9 mouse cellular contexts compared by ENCODE assay signal in genomic region chr15:84157530-84157929, GRCm38 (mm10). TPM values are rescaled to one million over a fixed set of nuclear protein-coding genes. Genes with fewer than 3 reads are reported as not detected.
DNase-seq lines count a peak whose midpoint lies in the region.
"Not testable (repeated sequence)": the region's sequence is repeated elsewhere in the genome, so short reads cannot be mapped to it uniquely, and the experiment has no call there.
"Had no signal": no experiment of that assay in that cellular context is flagged by ENCODE, and none has a peak within 500 bp of the region (broad histone marks: within the 10 kb centered on the region; RNA-seq: fewer than 3 reads in every experiment).

No protein-coding gene starts in this region.

- not testable (repeated sequence) for H3K4me1 ChIP-seq in heart, embryonic 10.5 days

- not testable (repeated sequence) for H3K27ac ChIP-seq in heart, embryonic 10.5 days

- not testable (repeated sequence) for H3K9me3 ChIP-seq in heart, embryonic 10.5 days

- not testable (repeated sequence) for H3K4me3 ChIP-seq in heart, embryonic 10.5 days

- not testable (repeated sequence) for H3K36me3 ChIP-seq in heart, embryonic 10.5 days

- DNase-seq in R1 (ENCODE audit: low read depth, low spot score), result peak; percentile 50
- DNase-seq in heart, embryonic 10.5 days (ENCODE audit: low spot score), result peak; percentile 58

- H3K27me3 ChIP-seq in heart, embryonic 10.5 days (ENCODE audit: insufficient read depth, poor library complexity, severe bottlenecking), result not testable (repeated sequence)

- 78% methylated on average over 6 of the region's 6 CpGs for WGBS in heart, embryonic 10.5 days

RNA-seq across cellular contexts. Expression of gene Pnpla3, which starts 10.1 kb away (rescaled TPM):
- polyA plus RNA-seq in heart, embryonic 10.5 days (2016; fragmentation: Nextera tagmentation; extraction: Ambion mirVana), result 0.51 and 0.68 TPM in 2 replicates
- polyA plus RNA-seq: activated CD4-positive, CD25-positive, alpha-beta regulatory T cell, adult 4 months; C2C12; G1E had no signal

RNA-seq across cellular contexts. Expression of gene Samm50, which starts 34.5 kb away (rescaled TPM):
- 122 and 132 TPM in 2 replicates for polyA plus RNA-seq in heart, embryonic 10.5 days (2016; fragmentation: Nextera tagmentation; extraction: Ambion mirVana)

RNA-seq across cellular contexts. Expression of gene Pnpla5, which starts 34.6 kb away (rescaled TPM):
- not detected in 2 replicates for polyA plus RNA-seq in heart, embryonic 10.5 days (2016; fragmentation: Nextera tagmentation; extraction: Ambion mirVana)
- polyA plus RNA-seq: activated CD4-positive, CD25-positive, alpha-beta regulatory T cell, adult 4 months; brain, embryonic 14.5 days; C2C12; CD4-positive, CD25-positive, alpha-beta regulatory T cell, adult 4 months; cerebellum, adult 2 months; G1E; Patski had no signal

RNA-seq across cellular contexts. Expression of gene Sult4a1, which starts 52.0 kb away (rescaled TPM):
- polyA plus RNA-seq in heart, embryonic 10.5 days (2016; fragmentation: Nextera tagmentation; extraction: Ambion mirVana), result 0.86 and 1.8 TPM in 2 replicates
- polyA plus RNA-seq: activated CD4-positive, CD25-positive, alpha-beta regulatory T cell, adult 4 months; C2C12; CD4-positive, CD25-positive, alpha-beta regulatory T cell, adult 4 months; G1E had no signal
